Mouse (Mus musculus): ENCODE results near the gene Fanci. TPM values are rescaled to one million over a fixed set of nuclear protein-coding genes. Genes with fewer than 3 reads are reported as not detected.

Fanci gene
- total RNA-seq, 1 experiment, result 33.0 TPM

DNA sequence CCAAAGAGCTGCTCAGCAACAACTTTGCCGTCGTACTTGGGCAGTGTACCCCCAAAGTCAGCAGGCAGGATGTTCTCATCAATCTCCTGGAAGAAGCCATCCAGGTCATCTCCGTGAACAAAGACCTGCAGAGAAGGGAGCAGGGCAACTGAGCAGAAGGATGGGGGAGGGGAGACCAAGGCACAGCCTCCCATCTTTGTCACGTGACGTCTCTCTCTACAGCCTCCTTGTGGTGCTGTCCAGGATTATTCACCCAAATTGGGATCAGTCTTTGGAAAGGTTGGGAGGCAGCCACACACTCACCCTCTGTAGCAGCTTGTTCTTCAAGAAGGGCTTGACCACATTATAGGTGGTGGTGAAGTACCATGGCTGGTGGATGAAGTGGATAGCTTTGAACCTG, 16.1 kb upstream of the Fanci start:
- Histone ChIP-seq H3K4me1 (ENCODE audit: control insufficient read depth in 2 of 2, insufficient read depth in 2 of 2, low read length in 2 of 2, poor library complexity in 1 of 2) (peaks cover 0 to 7% of the 10 kb centered on the region in 2 experiments; a peak in 1 of 4 replicates), H3K9me3 (ENCODE audit: control insufficient read depth, insufficient read depth, low read depth, low read length) (no peaks in the 10 kb centered on the region), H3K4me3 (ENCODE audit: insufficient read depth in 1 of 2, low read depth in 1 of 2, low read length in 2 of 2, poor library complexity in 1 of 2, severe bottlenecking in 1 of 2) (peak overlapping the region in 1 of 2 experiments; percentile 34; a peak in 1 of 4 replicates), H3K27ac (ENCODE audit: insufficient read depth, low read depth, low read length, poor library complexity, severe bottlenecking) (no peak overlapping the region), H3K9ac (ENCODE audit: insufficient read depth, low read depth, low read length, poor library complexity, severe bottlenecking) (no peak overlapping the region), H3K36me3 (ENCODE audit: control insufficient read depth, insufficient read depth, low read length, poor library complexity, severe bottlenecking) (no peaks in the 10 kb centered on the region)
- DNase-seq (ENCODE audit: low read depth, low spot score), result no peak
- in situ Hi-C loops (cut with MboI; ENCODE audit: low sequenced_read_pairs in 2 of 2, unreplicated experiment in 2 of 2), result no loop called here
- TF ChIP-seq ZNF384 (IDR thresholded peaks at IDR 0.05; ENCODE audit: low read depth, low read length) (no peak), HCFC1 (IDR thresholded peaks at IDR 0.05; ENCODE audit: borderline replicate concordance, insufficient read depth, low read length) (no peak), MAFK (IDR thresholded peaks at IDR 0.05; ENCODE audit: insufficient read depth, low read depth, low read length) (no peak), CHD2 (IDR thresholded peaks at IDR 0.05; ENCODE audit: low read depth, low read length) (no peak), ZC3H11A (IDR thresholded peaks at IDR 0.05; ENCODE audit: borderline replicate concordance, low read depth, low read length) (no peak)

DNA sequence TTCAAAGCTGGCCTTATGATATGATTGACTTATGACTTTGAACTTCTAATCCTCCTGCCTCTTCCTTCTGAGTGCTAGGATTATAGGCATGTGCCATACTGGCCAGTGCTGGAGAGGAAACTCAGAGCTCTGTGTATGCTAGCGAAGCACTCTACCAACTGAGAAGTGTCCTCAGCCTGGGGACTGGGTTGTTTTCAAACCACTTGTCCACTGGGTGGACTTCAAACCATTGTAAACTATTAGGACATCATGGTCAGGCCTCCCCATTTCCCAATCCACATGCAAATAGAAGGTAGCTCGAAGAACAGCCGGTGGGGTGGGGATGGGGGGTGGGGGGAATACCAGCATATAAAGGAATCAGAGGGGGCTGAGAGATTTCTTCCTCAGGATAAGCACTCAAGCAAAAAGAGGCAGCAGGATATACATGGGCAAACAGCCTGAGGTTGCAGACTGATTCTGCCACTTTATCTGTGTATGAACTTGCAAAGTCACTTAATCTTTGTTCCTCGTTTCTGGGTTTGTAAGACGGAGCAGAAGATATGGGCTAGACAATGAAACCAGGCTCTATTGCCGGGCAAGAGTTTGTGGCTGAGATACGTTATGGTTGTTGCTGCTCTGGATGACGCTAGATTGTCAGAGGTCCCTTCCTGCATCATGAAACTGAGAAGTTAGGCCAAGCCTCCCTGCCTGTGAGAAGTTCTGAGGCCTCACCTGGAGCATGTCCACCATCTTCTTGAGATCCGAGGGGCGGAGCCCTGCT, 15.0 kb upstream of the Fanci start:
- Histone ChIP-seq H3K27ac (ENCODE audit: insufficient read depth, low read depth, low read length, poor library complexity, severe bottlenecking) (no peak overlapping the region), H3K9ac (ENCODE audit: insufficient read depth, low read depth, low read length, poor library complexity, severe bottlenecking) (no peak overlapping the region), H3K36me3 (ENCODE audit: control insufficient read depth, insufficient read depth, low read length, poor library complexity, severe bottlenecking) (no peaks in the 10 kb centered on the region), H3K4me1 (ENCODE audit: control insufficient read depth in 2 of 2, insufficient read depth in 2 of 2, low read length in 2 of 2, poor library complexity in 1 of 2) (peaks cover 0 to 5% of the 10 kb centered on the region in 2 experiments; a peak in 1 of 4 replicates), H3K4me3 (ENCODE audit: insufficient read depth in 1 of 2, low read depth in 1 of 2, low read length in 2 of 2, poor library complexity in 1 of 2, severe bottlenecking in 1 of 2) (no peak overlapping the region), H3K9me3 (ENCODE audit: control insufficient read depth, insufficient read depth, low read depth, low read length) (no peaks in the 10 kb centered on the region)
- in situ Hi-C loops (cut with MboI; ENCODE audit: low sequenced_read_pairs in 2 of 2, unreplicated experiment in 2 of 2), result no loop called here
- TF ChIP-seq MAFK (IDR thresholded peaks at IDR 0.05; ENCODE audit: insufficient read depth, low read depth, low read length) (no peak), ZNF384 (IDR thresholded peaks at IDR 0.05; ENCODE audit: low read depth, low read length) (no peak), ZC3H11A (IDR thresholded peaks at IDR 0.05; ENCODE audit: borderline replicate concordance, low read depth, low read length) (no peak), CHD2 (IDR thresholded peaks at IDR 0.05; ENCODE audit: low read depth, low read length) (no peak), HCFC1 (IDR thresholded peaks at IDR 0.05; ENCODE audit: borderline replicate concordance, insufficient read depth, low read length) (no peak)
- DNase-seq (ENCODE audit: low read depth, low spot score), result no peak

DNA sequence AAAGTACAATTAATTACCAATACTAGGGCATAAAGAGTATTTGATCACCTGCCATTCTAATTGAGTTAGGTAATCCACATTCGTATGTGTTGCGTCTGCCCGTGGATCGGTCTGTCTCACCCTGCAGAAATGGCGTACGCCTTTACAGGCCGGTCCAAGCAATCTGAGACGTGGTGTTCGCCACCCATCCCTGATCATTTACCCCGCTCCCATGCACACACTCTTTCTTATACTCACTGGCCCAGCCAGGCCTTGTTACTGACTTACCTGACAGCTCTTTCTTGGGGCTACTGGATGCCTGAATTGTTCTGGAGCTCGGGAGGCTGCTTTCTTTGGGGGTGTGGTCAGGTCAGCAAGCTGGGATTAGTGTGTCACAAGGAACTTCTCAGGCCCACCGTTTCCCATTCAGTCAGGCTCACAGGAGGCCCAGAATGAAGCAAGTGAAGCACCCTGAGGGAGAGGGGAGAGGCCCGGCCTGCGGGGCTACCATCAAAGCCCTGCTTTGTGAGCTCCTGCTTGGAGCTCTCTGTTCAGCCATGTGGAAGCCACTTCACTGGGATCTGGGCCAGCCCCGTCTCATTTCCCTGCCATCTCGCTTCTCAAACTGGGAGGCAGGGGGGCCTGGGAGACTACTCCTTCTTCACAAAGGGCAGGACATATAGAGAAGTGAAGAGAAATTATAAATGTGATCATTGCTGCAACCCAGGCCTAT, 5.2 kb upstream of the Fanci start, which contains the start of gene Rlbp1:
Gene Rlbp1 (minus strand): TSS at position 627 of the 712 bp plus-strand sequence.
- no peak for DNase-seq (ENCODE audit: low read depth, low spot score)
- in situ Hi-C loops (cut with MboI; ENCODE audit: low sequenced_read_pairs in 2 of 2, unreplicated experiment in 2 of 2), result no loop called here
- Histone ChIP-seq H3K9ac (ENCODE audit: insufficient read depth, low read depth, low read length, poor library complexity, severe bottlenecking) (peak within 1 kb of the TSS; percentile 54; the same call in 1 of the 2 replicates), H3K4me3 (ENCODE audit: insufficient read depth in 1 of 2, low read depth in 1 of 2, low read length in 2 of 2, poor library complexity in 1 of 2, severe bottlenecking in 1 of 2) (peak within 1 kb of the TSS; percentile 4 to 45), H3K36me3 (ENCODE audit: control insufficient read depth, insufficient read depth, low read length, poor library complexity, severe bottlenecking) (no peaks in the 10 kb centered on the region), H3K27ac (ENCODE audit: insufficient read depth, low read depth, low read length, poor library complexity, severe bottlenecking) (peak within 1 kb of the TSS; percentile 55; the same call in 1 of the 2 replicates), H3K9me3 (ENCODE audit: control insufficient read depth, insufficient read depth, low read depth, low read length) (no peaks in the 10 kb centered on the region), H3K4me1 (ENCODE audit: control insufficient read depth in 2 of 2, insufficient read depth in 2 of 2, low read length in 2 of 2, poor library complexity in 1 of 2) (peaks cover 17 to 22% of the 10 kb centered on the region in 2 experiments)
- TF ChIP-seq HCFC1 (IDR thresholded peaks at IDR 0.05; ENCODE audit: borderline replicate concordance, insufficient read depth, low read length), result no peak
- TF ChIP-seq ZNF384 (IDR thresholded peaks at IDR 0.05; ENCODE audit: low read depth, low read length), result no peak
- TF ChIP-seq ZC3H11A (IDR thresholded peaks at IDR 0.05; ENCODE audit: borderline replicate concordance, low read depth, low read length), result no peak
- no peak for TF ChIP-seq MAFK (IDR thresholded peaks at IDR 0.05; ENCODE audit: insufficient read depth, low read depth, low read length)
- TF ChIP-seq CHD2 (IDR thresholded peaks at IDR 0.05; ENCODE audit: low read depth, low read length), result no peak

DNA sequence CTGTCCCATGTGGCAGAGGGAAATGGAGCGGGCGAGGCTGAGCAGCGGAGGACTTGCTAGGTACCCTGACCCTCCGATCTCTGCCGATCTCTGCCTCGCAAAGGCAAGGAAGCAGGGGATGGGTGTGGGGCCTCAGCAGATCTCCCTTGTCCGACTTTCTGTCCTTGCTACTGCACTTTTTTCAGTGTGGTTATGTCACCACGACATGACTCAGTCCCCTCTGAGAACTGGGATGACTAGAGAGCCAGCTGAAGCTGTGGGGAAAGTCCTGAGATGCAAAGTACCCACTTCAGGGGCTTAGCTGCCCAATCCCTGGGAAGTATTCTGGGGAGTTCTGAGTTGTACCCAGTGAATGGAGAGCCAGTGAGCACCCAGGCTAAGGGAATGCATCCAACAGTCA, 4.6 kb upstream of the Fanci start:
- peak overlapping the region; percentile 54; the same call in 1 of the 2 replicates for H3K9ac ChIP-seq (ENCODE audit: insufficient read depth, low read depth, low read length, poor library complexity, severe bottlenecking)
- peak overlapping the region; percentile 26; the same call in 1 of the 2 replicates for H3K27ac ChIP-seq (ENCODE audit: insufficient read depth, low read depth, low read length, poor library complexity, severe bottlenecking)
- no peak for TF ChIP-seq HCFC1 (IDR thresholded peaks at IDR 0.05; ENCODE audit: borderline replicate concordance, insufficient read depth, low read length)
- TF ChIP-seq ZC3H11A (IDR thresholded peaks at IDR 0.05; ENCODE audit: borderline replicate concordance, low read depth, low read length), result no peak
- no peak for TF ChIP-seq MAFK (IDR thresholded peaks at IDR 0.05; ENCODE audit: insufficient read depth, low read depth, low read length)
- TF ChIP-seq CHD2 (IDR thresholded peaks at IDR 0.05; ENCODE audit: low read depth, low read length), result no peak
- TF ChIP-seq ZNF384 (IDR thresholded peaks at IDR 0.05; ENCODE audit: low read depth, low read length), result no peak
- peaks cover 17 to 22% of the 10 kb centered on the region in 2 experiments for H3K4me1 ChIP-seq (ENCODE audit: control insufficient read depth in 2 of 2, insufficient read depth in 2 of 2, low read length in 2 of 2, poor library complexity in 1 of 2)
- no peaks in the 10 kb centered on the region for H3K36me3 ChIP-seq (ENCODE audit: control insufficient read depth, insufficient read depth, low read length, poor library complexity, severe bottlenecking)
- H3K4me3 ChIP-seq (ENCODE audit: insufficient read depth in 1 of 2, low read depth in 1 of 2, low read length in 2 of 2, poor library complexity in 1 of 2, severe bottlenecking in 1 of 2), result peak overlapping the region in 1 of 2 experiments; percentile 45; a peak in 2 of 4 replicates
- no peaks in the 10 kb centered on the region for H3K9me3 ChIP-seq (ENCODE audit: control insufficient read depth, insufficient read depth, low read depth, low read length)
- in situ Hi-C loops (cut with MboI; ENCODE audit: low sequenced_read_pairs in 2 of 2, unreplicated experiment in 2 of 2), result no loop called here
- DNase-seq (ENCODE audit: low read depth, low spot score), result no peak

All from ES-E14 (cell line).